Mouse (Mus musculus): ENCODE measurements at regions not wholly inside any gene's neighbourhood (a gene's known extent, or its start where the extent isn't known, plus 50 kb on each side); places are given as distances from the start of the nearest gene placed in this dataset.

- TF ChIP-seq POLR2A (IDR thresholded peaks at IDR 0.05; ENCODE audit: insufficient read length, low read depth) = no peak
- TF ChIP-seq USF1 (IDR thresholded peaks at IDR 0.05; ENCODE audit: low read depth) = peak; percentile 68
- no peak for TF ChIP-seq SRF (IDR thresholded peaks at IDR 0.05; ENCODE audit: control insufficient read depth, insufficient read length, low read depth)
- TF ChIP-seq TCF3 (IDR thresholded peaks at IDR 0.05; ENCODE audit: insufficient read length, low read depth) = no peak
- no peak for TF ChIP-seq MAX (IDR thresholded peaks at IDR 0.05; ENCODE audit: low read depth)
- no peak for TF ChIP-seq TCF12 (IDR thresholded peaks at IDR 0.05; ENCODE audit: insufficient read depth, poor library complexity, severe bottlenecking)
- TF ChIP-seq MYOG (IDR thresholded peaks at IDR 0.05; ENCODE audit: control insufficient read depth in 1 of 3, insufficient read depth in 1 of 3, insufficient read length in 2 of 3, low read depth in 2 of 3) = no peak
- TF ChIP-seq POLR2AphosphoS2 (IDR thresholded peaks at IDR 0.05; ENCODE audit: insufficient read length, low read depth) = no peak
- no peak for TF ChIP-seq E2F4 (IDR thresholded peaks at IDR 0.05; ENCODE audit: insufficient read depth)
Observed at GRCm38 (mm10) chr9:113524307-113524706, 183.8 kb downstream of the Pdcd6ip start.

Data from myocyte (in vitro differentiated cells).